Mouse (Mus musculus): Measurements from ENCODE around the gene Mgarp.
"Not testable (repeated sequence)": the region's sequence is repeated elsewhere in the genome, so short reads cannot be mapped to it uniquely, and the experiment has no call there.

Mgarp gene

DNA sequence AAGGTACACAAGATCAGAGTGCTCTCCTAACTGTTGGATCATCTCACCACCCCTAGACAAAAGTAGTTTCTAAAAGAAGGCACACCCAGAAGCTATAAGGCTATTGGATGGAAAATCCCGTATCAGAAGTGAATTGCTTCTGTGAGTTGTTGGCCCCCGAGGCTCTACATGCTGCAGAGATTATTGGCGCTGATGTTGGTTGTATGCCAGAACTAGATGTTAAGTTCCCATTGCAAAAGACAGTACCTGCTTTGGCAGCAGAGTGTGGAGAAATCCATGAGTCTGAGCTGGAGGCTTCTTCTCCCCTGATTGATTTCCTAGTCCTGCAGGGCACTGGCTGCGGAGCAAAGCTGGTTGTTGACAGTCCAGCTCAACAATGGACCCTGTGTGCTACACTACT is 28.5 kb downstream of the Mgarp start:
- no peak for DNase-seq (ENCODE audit: extremely low read depth, low read depth)

DNA sequence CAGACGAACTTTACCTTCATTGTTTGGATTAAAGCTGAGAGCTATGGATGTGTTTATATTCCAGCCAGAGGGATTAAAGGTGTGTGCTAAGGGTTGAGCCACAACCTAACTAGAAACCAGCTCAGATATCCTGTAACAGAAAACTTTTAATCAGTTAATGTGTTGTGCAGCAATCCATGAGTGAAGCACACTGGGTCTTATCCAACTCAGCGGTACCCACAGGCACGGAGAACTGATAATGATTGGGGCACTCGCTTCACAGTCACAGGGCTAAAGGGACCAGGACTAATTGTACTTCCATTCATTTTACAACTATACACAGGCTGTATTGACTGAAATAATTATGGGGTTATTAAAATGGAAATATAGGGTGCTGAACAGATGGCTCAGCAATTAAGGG is 29.6 kb downstream of the Mgarp start:
- no peak for DNase-seq (ENCODE audit: extremely low read depth, low read depth)

DNA sequence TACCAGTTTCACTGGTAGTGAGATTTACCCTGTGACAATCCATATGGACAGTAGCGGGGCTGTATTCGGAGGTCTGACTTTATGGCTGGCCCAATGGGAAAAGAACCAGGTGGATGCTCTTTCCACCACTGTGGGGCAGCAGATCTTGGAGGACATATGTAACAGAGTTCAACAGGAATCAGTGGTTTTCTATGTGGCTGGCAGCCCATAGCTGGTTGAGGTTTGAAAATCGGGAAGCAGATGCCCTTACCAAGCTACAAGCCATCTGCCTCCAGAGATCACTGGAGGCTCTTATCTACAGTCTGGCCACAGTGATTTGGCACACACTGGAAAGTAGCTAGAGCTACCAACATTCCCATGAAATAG is 31.0 kb downstream of the Mgarp start:
- no peak for DNase-seq (ENCODE audit: extremely low read depth, low read depth)

DNA sequence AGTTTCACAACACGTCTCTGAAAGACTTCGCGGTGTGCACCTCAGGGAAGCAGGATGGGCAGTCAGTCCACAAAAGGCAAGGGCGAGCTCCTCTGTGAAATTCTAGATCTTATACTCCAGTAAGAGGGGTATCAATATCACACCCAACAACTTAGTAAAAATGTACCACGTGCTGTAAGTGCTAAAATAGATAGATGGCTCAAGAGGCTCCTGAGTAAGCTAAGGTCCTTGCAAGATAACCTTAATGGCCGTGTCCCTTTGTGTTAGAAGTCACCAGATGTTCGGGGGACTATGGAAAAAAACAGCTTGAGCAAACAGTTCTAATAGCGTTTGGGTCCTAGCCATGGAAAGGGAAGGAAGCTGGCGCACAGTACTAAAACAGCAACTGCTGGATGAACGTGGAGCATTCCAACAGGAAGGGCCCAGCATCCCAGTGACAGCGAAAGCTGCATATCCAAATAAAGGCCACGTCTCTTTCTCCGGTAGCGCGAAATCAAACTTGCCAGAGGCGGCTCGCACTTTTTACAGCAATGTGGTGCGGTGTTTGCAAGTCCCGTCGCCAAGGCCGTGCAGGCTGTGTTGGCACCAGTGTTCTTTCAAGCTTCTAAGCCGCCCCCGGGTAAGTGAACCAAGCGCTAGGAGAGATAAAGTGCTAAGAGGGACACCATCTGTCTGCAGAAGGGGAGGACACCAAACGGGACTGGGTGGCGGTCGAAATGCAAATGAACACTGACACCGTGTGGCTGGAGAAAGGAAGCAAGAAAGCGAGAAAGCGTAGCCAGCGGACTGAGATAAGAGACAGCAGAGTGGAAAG is 31.6 kb downstream of the Mgarp start:
- peak; percentile 87 for DNase-seq (ENCODE audit: extremely low read depth, low read depth)

DNA sequence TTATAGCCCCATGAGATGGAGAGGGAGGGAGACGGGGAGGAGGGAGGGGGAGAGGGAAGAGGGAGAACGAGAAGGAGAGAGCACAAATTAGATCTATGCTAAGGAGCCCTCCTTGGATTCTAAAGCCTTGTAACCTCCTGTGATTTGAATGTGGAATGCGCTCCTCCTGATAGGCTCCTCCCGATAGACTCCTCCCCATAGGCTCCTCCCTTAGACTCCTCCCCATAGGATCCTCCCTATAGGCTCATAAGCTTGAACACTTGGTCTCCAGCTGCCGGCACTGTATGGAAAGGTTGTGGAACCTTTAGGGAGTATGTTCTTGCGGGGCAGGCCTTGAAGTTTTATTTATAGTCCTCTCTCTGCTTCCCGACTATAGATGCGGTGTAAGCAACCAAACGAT is 35.5 kb downstream of the Mgarp start:
- peak; percentile 81 for DNase-seq (ENCODE audit: extremely low read depth, low read depth)

DNA sequence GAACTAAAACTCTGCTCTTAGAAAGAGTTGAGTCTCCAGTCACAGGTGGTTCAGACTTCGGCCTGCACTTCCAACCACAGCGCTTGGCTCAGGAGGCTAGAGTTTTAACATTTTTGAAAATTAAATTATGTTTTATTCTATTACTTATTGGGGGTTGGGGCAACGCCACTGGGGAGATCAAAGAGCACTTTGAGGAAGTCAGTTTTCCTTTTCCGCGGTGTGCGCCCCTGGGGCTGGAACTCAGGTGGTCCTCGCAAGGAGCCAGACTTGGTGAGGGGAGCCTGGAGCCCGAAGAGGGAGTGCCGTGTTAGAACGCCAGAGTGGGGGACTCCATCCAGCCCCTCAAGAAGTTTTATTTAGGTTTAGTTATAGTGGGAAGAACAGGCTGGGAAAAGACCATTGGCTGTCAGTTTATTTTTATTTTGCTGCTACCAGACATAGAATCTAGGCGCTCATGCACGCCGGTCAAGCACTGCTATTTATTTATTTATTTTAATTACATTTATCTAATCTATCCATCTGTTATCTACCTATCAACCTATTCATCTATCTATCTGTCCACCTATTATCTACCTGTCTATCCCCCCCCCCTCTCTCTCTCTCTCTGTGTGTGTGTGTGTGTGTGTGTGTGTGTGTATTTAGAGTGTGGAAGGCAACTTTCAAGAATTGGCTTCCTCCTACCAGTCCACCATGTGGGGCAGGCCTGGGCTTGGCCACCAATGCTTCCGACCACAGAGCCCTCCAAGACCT is 36.8 kb downstream of the Mgarp start:
- no peak for DNase-seq (ENCODE audit: extremely low read depth, low read depth)

DNA sequence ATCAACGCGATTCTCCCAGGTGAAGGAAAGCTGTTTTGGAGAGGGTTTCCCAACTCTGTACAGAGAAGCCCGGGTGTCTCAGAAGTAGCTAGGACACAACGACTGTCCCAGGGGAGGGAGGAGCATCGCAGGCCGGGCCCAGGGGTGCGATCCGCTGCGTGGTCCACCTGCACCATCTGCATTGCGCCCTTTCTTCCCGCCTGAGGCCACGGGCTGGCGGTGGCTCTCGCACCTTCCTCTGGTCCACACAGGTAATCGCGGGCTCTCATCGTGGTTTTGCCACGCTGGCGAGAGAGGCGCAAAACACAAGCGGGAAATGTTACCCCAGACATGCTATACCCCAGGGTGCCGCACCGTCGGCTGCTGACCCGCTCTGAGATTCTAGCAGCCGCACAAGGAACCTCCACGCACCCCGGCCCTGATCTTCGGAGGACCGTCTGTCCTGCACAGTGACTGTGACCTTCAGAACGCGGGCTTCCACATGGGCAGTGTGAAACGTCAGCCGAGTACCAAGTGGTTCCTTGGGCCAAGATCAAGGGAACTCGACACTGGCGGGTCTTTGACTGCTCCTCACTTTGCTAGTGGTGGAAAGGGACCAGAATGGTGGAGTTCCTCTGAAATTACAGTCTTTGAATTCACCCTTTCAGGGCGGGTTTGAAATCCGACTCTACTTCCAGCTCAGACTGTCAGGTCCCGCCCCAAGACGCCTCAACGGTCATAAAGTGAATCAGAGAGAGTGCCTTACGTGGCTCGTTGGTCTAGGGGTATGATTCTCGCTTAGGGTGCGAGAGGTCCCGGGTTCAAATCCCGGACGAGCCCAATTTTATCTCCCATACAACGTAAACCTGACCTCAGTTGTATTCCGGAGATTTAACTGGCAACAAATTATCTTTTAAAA is 37.6 kb downstream of the Mgarp start:
- DNase-seq (ENCODE audit: extremely low read depth, low read depth), result peak; percentile 84

DNA sequence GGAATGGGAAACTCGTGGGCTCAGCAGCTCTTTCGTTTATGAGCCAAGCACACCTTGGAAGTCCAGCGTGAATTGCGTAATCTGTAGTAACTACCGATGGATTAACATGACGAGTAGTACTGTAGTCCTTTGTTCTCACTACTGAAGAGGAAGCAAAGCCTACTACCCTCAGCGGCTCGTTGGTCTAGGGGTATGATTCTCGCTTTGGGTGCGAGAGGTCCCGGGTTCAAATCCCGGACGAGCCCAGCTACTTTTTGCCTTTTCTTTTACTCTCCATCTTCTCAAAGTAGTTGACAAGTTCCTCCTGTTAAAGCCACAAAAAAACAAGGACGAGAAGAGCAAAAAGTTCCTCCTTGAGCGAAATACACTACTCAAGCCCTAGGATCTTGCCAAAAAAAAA is 38.4 kb downstream of the Mgarp start:
- peak; percentile 86 for DNase-seq (ENCODE audit: extremely low read depth, low read depth)

DNA sequence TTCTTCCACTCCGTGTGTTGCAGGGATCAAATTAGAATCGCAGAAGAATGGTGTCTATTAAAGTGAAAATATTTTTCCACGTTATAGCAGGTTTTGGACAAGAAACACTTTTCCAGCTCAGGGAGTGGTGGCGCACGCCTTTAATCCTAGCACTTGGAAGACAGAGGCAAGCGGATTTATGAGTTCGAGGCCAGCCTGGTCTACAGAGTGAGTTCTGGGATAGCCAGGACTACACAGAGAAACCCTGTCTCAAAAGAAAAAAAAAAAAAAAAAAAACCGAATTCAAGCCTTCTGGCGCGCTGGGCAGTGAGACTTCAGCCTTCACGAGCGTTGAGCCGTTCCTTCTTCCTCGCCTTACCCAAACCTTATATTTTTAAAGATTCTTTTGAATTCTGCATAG is 38.9 kb downstream of the Mgarp start:
- DNase-seq (ENCODE audit: extremely low read depth, low read depth), result peak; percentile 78

DNA sequence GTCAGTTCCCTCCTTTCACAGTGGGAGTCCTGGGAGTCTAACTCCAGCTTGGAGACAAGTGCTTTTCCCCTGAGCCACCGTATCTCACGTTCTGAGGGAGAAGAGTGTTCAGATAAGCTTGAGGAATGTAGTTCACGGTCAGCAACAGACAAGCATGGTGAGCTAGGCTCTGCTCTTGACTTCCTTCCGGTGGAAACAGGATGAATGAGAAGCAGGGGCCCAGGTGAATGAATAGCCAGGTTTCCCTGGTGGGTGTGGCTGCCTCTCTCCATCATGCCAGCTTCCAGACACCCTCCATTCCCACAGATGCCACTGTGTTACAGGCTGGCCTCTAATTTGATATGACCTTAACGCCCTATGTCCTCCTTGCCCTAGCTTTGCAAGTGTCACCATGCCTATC is 39.5 kb downstream of the Mgarp start:
- DNase-seq (ENCODE audit: extremely low read depth, low read depth), result no peak

DNA sequence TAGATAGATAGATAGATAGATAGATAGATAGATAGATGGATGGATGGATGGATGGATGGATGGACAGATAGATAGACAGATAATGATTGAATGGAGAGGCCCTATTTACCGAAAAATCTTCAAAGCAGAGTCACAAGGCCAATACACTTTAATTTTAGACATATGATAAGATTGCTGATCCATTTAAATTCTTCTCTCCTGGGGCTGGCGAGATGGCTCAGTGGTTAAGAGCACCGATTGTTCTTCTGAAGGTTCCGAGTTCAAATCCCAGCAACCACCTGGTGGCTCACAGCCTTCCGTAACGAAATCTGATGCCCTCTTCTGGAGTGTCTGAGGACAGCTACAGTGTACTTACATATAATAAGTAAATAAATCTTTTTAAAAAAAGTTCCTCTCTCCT is 41.6 kb downstream of the Mgarp start:
- DNase-seq (ENCODE audit: extremely low read depth, low read depth), result not testable (repeated sequence)

DNA sequence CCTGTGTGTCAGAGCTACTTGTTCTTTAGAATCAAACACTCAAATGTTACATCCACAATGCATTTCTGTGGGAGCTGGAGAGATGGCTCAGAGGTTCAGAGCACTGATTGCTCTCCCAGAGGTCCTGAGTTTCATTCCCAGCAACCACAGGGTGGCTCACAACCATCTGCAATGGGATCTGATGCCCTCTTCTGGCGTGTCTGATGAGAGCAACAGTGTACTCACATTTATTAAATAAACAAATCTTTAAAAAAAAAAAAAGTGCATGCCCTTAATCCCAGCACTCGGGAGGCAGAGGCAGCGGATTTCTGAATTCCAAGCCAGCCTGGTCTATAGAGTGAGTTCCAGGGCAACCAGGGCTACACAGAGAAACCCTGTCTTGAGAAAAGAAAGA is 42.5 kb downstream of the Mgarp start:
- DNase-seq (ENCODE audit: extremely low read depth, low read depth), result no peak

DNA sequence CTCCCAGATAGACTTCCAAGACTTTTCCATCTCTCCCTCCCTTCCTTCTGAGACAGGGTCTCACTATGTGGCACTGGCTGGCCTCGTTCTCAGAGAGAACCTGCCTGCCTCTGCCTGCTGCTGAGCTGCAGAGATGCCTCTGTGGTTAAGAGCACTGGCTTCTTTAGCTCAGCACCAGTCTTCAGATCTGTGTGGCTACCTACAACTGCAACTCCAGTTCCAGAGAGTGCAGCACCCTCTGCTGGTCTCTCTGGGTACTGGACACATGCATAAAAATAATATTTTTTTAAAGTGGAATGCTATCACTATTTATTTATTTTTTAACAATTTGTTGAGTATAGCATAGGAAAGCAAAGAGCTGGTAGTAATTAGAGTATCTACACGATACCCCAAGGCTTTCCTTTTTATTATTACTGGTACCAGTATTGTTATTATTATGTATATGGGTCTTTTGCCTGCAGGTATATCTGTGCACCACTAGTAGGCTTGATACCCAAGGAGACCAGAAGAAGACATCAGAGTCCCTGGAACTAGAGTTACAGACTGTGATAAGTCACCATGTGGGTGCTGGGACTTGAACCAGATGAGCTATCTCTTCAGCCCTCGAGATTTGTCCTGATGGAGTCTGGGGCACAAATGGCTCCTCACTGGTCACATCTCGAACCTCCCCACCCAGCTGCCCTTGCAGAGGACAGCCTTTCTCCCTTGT is 43.1 kb downstream of the Mgarp start:
- no peak for DNase-seq (ENCODE audit: extremely low read depth, low read depth)

DNA sequence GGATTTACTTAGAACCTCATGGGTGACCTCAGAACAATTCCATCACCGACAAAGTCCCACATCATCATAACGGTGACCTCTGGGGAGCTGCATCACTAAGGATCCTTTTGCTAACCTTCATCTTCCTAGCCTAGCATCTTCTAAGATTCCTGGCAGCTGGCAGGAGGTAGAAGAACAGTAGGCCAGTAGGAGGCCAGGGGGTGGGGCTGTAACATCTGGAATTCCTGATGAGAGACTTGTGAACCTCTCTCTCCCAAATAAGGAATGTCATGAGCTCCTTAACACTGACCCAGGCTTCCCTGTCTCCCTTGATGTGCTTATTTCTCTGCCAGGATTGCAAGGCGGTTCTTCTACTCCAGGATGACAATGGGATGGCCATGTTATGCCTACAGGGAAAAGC is 45.7 kb downstream of the Mgarp start:
- DNase-seq (ENCODE audit: extremely low read depth, low read depth), result no peak

DNA sequence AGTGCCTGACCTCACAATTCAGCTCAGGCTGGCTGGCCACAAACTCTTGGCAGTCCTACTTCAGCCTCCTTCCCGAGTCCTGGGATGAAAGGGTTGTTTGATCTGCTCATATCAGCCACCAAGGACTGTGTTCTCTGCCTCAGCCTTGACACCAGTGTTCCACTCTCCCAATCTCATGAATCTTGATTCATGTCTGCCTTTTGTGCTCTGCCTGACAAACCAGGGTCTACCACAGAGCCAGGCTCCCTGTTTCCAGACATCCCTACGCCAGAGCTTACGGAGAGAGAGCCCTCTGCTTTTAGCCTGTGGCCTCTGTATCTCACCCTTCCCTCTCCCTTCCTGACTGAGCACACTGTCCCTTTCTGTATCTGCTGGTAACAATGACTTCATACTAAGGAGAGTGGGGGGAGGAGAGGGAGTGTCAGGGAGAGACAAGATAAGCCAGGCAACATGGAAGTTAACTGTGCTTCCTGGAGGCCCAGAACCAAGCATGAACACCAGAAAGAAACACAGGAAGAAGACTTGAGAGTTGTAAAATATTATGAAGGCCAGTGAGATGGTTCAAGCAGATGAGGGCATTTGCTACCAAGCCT is 47.8 kb downstream of the Mgarp start:
- DNase-seq (ENCODE audit: extremely low read depth, low read depth), result no peak

DNA sequence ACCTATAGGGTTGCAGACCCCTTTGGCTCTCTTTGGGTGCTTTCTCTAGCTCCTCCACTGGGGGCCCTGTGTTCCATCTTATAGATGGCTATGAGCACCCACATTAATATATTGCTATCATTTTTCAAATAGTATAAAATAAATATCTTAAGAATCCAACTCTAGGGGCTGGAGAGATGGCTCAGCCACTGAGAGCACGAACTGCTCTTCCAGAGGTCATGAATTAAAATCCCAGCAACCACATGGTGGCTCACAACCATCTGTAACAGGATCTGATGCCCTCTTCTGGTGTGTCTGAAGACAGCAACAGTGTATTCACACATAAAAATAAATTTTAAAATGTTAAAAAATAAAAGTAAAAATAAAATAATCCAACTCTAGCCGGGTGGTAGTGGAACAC is 51.5 kb downstream of the Mgarp start:
- not testable (repeated sequence) for DNase-seq (ENCODE audit: extremely low read depth, low read depth)

DNA sequence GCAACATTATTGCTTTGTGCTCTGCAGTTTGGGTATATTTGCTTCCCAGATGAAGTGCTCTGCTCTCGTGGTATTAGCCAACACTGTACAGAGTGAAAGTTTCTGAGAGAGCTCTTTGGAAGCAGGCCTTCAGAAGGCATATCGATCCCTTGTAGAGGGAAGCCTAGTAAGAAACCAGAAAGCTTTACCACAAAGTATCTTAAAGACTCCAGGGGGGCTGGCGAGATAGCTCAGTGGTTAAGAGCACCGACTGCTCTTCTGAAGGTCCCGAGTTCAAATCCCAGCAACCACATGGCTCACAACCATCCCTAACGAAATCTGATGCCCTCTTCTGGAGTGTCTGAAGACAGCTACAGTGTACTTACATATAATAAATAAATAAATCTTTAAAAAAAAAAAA is 52.4 kb downstream of the Mgarp start:
- not testable (repeated sequence) for DNase-seq (ENCODE audit: extremely low read depth, low read depth)

DNA sequence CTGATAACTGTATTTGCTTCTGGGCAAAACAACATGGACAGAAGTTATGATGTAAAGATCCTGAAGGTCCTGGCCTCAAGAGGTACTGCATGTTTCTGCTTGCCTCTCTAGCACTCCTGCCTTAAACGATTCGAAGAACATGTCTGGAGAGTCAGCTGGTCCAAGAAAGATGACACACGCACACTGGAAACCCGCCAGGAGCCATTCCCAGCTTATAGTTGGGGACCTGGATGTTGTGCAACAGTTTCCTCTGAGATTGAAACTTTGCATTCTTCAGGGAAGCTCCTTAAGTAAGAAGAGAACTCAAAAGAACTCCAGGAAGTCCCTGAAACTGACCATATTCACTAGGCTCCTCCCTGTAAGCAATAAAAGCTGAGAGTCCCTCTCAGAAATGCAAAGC is 53.3 kb downstream of the Mgarp start:
- DNase-seq (ENCODE audit: extremely low read depth, low read depth), result no peak

DNA sequence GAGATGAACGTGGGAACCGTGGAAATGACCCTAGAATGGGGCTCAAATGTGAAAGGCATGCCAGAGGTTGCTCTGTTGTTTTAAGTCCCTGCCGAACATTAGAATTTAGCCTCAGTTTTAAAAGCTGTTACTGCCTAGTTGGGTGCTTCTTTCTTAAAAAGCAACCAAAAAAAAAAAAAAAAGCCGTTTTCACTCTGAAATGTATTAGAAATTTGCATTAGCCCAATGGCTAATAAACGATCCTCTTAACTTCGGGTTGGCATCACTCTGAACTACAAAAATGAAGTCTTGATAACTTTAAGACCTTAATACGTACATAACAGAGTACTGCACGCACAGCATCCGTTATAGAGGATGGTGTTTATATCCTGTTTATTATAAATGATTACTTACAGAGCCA is 54.4 kb downstream of the Mgarp start:
- no peak for DNase-seq (ENCODE audit: extremely low read depth, low read depth)

DNA sequence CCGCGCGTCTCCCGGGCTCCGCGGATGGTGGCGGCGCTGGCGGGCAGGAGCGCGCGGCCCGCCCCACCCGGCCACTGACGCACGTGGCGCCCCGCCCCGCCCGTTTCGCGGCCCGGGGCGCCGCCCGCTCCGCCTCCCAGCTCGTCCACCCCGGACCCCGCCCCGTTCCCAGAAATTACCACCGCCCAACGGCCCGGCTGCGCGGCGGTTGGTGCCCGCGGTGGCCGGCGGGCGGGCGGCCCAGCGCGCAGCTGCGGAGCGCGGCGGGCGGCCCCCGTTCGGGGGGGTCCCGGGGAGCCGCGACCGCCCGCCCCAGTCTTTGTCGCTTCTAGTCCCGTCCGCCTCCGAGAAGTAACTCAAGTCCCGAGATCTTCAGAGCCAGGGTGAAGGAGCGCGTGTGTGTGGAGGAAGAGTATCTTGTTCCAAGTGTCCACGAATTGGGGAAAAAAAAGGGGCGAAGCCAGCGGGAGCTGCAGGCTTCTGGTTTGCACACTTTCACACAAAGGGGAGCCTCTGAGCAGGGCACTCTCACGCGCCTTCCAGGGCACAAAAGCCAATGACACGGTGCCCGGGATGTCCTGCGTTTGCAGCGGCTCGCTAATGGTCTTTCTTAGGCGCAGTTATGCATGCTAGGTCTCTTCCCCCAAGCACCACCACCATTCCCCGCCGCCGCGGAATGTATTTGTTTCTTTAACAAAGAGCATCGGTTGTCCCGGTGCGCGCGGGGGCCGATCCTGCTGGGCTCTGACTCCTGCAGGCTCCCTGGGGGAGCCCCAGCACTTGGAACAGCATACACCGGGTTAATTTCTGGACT is 55.1 kb downstream of the Mgarp start:
- DNase-seq (ENCODE audit: extremely low read depth, low read depth), result no peak

Data from MEL-GATA-1-ER (cell line).